Mouse (Mus musculus): ENCODE measurements around the gene Bahcc1. TPM values are rescaled to one million over a fixed set of nuclear protein-coding genes. Genes with fewer than 3 reads are reported as not detected.

The Bahcc1 gene
- polyA plus RNA-seq, 1 experiment from 2014 or later, result 17.0 TPM

DNA sequence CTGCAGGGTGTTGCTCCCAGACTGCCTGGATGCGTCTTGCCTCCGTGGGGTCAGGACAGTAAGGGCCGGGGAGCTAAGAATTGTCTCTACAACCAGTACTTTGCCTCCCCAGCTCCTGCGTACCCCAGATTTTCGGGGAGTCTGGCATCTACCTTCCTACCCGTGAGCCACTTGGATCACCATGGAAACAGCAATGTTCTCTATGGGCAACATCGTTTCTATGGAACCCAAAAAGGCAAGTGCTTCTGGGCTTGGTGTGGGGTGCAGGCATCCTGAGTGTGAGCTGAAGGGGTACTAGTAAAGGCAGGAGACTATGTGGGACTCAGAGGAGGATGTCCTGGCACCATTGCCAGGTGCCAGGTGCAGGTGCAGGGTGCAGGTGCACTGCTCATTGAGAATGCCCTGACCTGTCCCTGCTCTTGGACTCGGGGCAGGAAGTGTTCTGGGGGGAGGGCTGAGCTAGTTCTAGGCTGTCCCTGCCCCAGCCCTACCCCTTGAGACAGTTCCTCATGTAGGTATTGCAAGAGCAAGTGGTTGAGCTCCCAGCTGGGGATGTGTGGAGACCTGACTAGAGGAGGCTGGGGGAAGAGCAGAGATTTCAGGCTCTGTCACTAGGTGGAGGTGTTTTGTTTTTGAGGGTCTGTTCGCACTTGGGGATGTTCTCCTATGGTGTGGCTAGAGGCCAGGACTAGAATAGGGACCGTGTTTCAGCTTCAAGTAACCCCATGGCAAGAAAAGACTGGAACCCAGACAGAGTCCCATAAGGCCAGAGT is 35.6 kb downstream of the Bahcc1 start:
- WGBS, result 64% methylated on average over 10 of the region's 10 CpGs
- H3K4me1 ChIP-seq (ENCODE audit: control insufficient read depth, insufficient read depth, low read length), result peaks cover 33% of the 10 kb centered on the region
- H3K4me3 ChIP-seq (ENCODE audit: low read depth, low read length), result no peak overlapping the region
- no peak for ATAC-seq (ENCODE audit: low read depth)
- H3K27me3 ChIP-seq (ENCODE audit: control insufficient read depth, insufficient read depth, low read length), result no peaks in the 10 kb centered on the region
- H3K9ac ChIP-seq (replicated peaks; ENCODE audit: low read depth, low read length), result no peak overlapping the region
- no peak overlapping the region for H3K27ac ChIP-seq (ENCODE audit: low read depth, low read length)
- H3K36me3 ChIP-seq (ENCODE audit: control insufficient read depth, insufficient read depth, low read length), result peaks cover 23% of the 10 kb centered on the region
- H3K4me2 ChIP-seq (ENCODE audit: low read depth, low read length), result no peak overlapping the region
- no peaks in the 10 kb centered on the region for H3K9me3 ChIP-seq (ENCODE audit: control insufficient read depth, low read length)

DNA sequence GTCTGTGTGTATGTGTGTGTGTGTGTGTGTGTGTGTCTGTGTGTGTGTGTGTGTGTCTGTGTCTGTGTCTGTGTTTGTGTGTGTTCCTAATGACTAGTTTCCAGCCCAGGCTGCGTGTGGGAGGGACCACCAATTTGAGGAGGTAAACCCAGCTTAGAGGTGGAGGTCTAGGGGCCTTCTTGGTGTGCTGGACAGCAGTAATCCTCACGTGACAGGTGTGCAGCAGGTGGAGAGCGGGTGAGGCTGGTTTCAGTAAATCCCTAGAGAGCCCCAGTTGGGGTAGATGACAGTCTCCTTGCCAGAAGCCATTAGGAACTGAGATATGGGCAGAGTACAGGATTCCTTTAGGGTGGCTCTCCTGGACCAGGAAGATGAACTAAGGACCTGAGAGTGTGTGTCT is 36.3 kb downstream of the Bahcc1 start:
- 86% methylated on average over 3 of the region's 3 CpGs for WGBS
- H3K36me3 ChIP-seq (ENCODE audit: control insufficient read depth, insufficient read depth, low read length), result peaks cover 28% of the 10 kb centered on the region

DNA sequence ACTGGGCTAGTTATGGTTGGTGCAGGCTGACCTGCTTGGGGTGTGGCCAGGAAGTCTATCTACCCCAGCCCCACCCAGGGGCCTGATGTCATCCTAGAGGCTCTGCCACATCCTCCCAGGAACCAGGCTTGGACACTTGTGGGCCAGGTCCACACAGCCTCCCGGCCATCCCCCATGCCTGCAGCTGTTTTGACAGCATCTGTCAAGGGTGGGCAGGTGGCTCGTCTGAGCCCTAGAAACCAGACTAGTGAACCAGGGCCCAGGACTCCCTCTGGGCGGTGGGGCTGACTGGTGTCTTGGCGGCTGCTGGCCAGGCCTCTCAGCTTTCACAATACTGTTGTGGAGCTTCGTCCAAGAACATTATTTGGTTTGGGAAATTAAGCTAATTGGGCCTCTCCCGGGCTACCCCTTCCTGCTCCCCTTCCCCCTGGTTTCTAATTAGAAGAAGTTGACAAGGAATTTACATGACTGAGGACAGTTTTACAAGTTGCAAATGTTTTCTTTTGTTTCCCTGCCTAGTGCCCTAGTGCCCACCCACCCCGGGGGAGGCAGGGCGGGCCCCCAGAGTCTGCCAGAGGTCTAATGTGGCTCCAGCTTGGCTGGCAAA is 36.9 kb downstream of the Bahcc1 start:
- no peak overlapping the region for H3K4me2 ChIP-seq (ENCODE audit: low read depth, low read length)
- H3K27me3 ChIP-seq (ENCODE audit: control insufficient read depth, insufficient read depth, low read length), result no peaks in the 10 kb centered on the region
- ATAC-seq (ENCODE audit: low read depth), result no peak
- no peak overlapping the region for H3K27ac ChIP-seq (ENCODE audit: low read depth, low read length)
- no peak overlapping the region for H3K9ac ChIP-seq (replicated peaks; ENCODE audit: low read depth, low read length)
- WGBS, result 43% methylated on average over 8 of the region's 8 CpGs
- no peaks in the 10 kb centered on the region for H3K9me3 ChIP-seq (ENCODE audit: control insufficient read depth, low read length)
- H3K4me3 ChIP-seq (ENCODE audit: low read depth, low read length), result no peak overlapping the region
- H3K36me3 ChIP-seq (ENCODE audit: control insufficient read depth, insufficient read depth, low read length), result peaks cover 34% of the 10 kb centered on the region
- peaks cover 21% of the 10 kb centered on the region for H3K4me1 ChIP-seq (ENCODE audit: control insufficient read depth, insufficient read depth, low read length)

More for the DNA sequence above, 36.3 kb downstream of the Bahcc1 start:
- Histone ChIP-seq H3K4me3 (ENCODE audit: low read depth, low read length) (no peak overlapping the region), H3K9ac (replicated peaks; ENCODE audit: low read depth, low read length) (no peak overlapping the region), H3K9me3 (ENCODE audit: control insufficient read depth, low read length) (no peaks in the 10 kb centered on the region), H3K4me1 (ENCODE audit: control insufficient read depth, insufficient read depth, low read length) (peaks cover 27% of the 10 kb centered on the region), H3K4me2 (ENCODE audit: low read depth, low read length) (no peak overlapping the region), H3K27ac (ENCODE audit: low read depth, low read length) (no peak overlapping the region), H3K27me3 (ENCODE audit: control insufficient read depth, insufficient read depth, low read length) (no peaks in the 10 kb centered on the region)
- no peak for ATAC-seq (ENCODE audit: low read depth)

DNA sequence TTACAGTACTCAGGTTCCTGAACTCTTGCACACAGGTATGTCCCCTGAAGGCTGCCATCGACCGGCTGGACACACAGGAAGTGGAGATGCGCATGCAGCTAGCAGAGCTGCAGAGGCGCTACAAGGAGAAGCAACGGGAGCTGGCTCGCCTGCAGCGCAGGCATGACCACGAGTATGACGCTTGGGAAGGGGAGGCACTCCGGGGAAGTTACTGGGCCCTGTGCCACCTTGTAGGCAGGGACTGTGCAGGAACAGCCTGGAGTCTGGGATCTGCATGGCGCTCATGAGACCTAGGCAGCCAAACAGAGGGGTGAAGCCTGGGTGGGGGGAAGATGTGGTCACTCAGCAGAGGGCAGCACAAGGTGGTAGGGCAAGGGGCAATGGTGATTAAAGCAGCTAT is 46.6 kb downstream of the Bahcc1 start:
- 75% methylated on average over 11 of the region's 11 CpGs for WGBS
- Histone ChIP-seq H3K27me3 (ENCODE audit: control insufficient read depth, insufficient read depth, low read length) (no peaks in the 10 kb centered on the region), H3K4me2 (ENCODE audit: low read depth, low read length) (no peak overlapping the region), H3K9ac (replicated peaks; ENCODE audit: low read depth, low read length) (no peak overlapping the region), H3K4me1 (ENCODE audit: control insufficient read depth, insufficient read depth, low read length) (peaks cover 29% of the 10 kb centered on the region), H3K4me3 (ENCODE audit: low read depth, low read length) (no peak overlapping the region), H3K27ac (ENCODE audit: low read depth, low read length) (peak overlapping the region; percentile 79), H3K9me3 (ENCODE audit: control insufficient read depth, low read length) (no peaks in the 10 kb centered on the region), H3K36me3 (ENCODE audit: control insufficient read depth, insufficient read depth, low read length) (peaks cover 50% of the 10 kb centered on the region)
- no peak for ATAC-seq (ENCODE audit: low read depth)

DNA sequence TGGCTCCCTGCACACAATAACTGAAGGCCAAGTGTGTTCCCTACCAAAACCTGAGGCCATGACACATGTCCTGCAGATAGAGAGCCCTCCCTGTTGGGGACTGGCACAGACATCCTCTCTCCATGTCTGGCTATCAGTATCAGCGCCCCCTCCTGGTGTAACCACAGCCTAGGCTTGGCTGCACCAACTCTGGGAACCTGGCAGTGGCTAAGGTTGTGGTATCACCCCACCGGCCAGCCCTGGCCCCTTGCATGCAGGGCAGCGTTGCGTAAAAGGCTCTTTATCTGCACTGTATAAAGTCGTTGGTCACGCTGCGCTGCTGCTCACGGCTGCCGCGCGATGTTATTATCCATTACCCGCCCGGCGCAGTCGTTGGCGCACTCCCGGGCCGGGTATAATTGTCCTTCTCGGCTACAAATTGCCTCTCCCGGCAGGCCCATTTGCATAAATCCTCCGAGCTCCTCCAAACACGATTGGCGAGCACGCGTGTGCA is 47.6 kb downstream of the Bahcc1 start:
- Histone ChIP-seq H3K27ac (ENCODE audit: low read depth, low read length) (peak overlapping the region; percentile 79), H3K4me1 (ENCODE audit: control insufficient read depth, insufficient read depth, low read length) (peaks cover 29% of the 10 kb centered on the region), H3K36me3 (ENCODE audit: control insufficient read depth, insufficient read depth, low read length) (peaks cover 50% of the 10 kb centered on the region), H3K27me3 (ENCODE audit: control insufficient read depth, insufficient read depth, low read length) (no peaks in the 10 kb centered on the region), H3K4me3 (ENCODE audit: low read depth, low read length) (no peak overlapping the region), H3K9me3 (ENCODE audit: control insufficient read depth, low read length) (no peaks in the 10 kb centered on the region), H3K4me2 (ENCODE audit: low read depth, low read length) (no peak overlapping the region), H3K9ac (replicated peaks; ENCODE audit: low read depth, low read length) (no peak overlapping the region)
- peak; percentile 92 for ATAC-seq (ENCODE audit: low read depth)
- WGBS, result 17% methylated on average over 25 of the region's 25 CpGs

DNA sequence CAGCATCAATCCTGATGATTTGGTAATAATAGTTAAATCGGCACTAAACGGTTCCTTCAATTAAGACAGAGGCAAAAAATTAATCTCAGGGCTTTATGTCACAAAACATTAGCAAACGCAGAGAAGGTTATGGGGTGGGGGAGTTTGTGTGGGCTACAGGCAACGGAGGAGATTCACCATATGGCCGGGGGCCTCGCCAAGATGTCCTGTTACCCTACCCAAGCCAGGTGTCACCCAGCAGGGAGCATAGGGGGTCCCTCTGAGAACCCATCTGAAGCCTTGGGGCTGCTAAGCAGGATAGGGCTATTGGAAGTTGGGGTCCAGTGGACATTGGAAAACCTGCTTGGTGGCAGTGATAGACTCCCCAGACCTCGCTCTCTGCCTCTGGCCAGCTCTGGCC is 48.0 kb downstream of the Bahcc1 start:
- Histone ChIP-seq H3K4me1 (ENCODE audit: control insufficient read depth, insufficient read depth, low read length) (peaks cover 29% of the 10 kb centered on the region), H3K36me3 (ENCODE audit: control insufficient read depth, insufficient read depth, low read length) (peaks cover 49% of the 10 kb centered on the region), H3K27me3 (ENCODE audit: control insufficient read depth, insufficient read depth, low read length) (no peaks in the 10 kb centered on the region), H3K4me2 (ENCODE audit: low read depth, low read length) (no peak overlapping the region), H3K9ac (replicated peaks; ENCODE audit: low read depth, low read length) (no peak overlapping the region), H3K27ac (ENCODE audit: low read depth, low read length) (peak overlapping the region; percentile 66), H3K4me3 (ENCODE audit: low read depth, low read length) (no peak overlapping the region), H3K9me3 (ENCODE audit: control insufficient read depth, low read length) (no peaks in the 10 kb centered on the region)
- peak; percentile 35; the same call in 1 of the 2 replicates for ATAC-seq (ENCODE audit: low read depth)
- 37% methylated on average over 7 of the region's 7 CpGs for WGBS

DNA sequence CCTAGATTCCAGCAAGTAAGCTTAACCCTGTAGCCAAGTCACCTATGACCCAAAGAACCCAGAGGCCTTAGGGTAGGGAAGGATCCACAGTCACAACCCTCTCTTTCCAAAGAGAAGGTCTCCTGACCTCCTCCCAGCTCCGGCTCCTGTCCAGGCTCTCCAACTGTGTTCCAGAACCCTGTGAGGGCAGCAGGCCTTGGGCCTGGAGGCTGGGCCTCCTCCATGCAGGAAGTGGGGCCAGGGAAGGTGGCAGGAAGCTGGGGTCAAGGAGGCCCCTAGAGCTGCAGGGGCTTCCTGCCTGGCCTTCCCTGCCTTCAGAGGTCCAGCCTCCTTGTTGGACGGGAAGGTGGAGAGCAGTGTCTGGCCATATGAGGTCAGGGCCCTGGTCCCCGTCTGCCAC is 48.5 kb downstream of the Bahcc1 start:
- Histone ChIP-seq H3K4me2 (ENCODE audit: low read depth, low read length) (no peak overlapping the region), H3K36me3 (ENCODE audit: control insufficient read depth, insufficient read depth, low read length) (peaks cover 46% of the 10 kb centered on the region), H3K4me1 (ENCODE audit: control insufficient read depth, insufficient read depth, low read length) (peaks cover 29% of the 10 kb centered on the region), H3K9ac (replicated peaks; ENCODE audit: low read depth, low read length) (no peak overlapping the region), H3K9me3 (ENCODE audit: control insufficient read depth, low read length) (no peaks in the 10 kb centered on the region), H3K4me3 (ENCODE audit: low read depth, low read length) (no peak overlapping the region), H3K27me3 (ENCODE audit: control insufficient read depth, insufficient read depth, low read length) (no peaks in the 10 kb centered on the region), H3K27ac (ENCODE audit: low read depth, low read length) (peak overlapping the region; percentile 66)
- WGBS, result 76% methylated on average over 3 of the region's 3 CpGs
- ATAC-seq (ENCODE audit: low read depth), result no peak

DNA sequence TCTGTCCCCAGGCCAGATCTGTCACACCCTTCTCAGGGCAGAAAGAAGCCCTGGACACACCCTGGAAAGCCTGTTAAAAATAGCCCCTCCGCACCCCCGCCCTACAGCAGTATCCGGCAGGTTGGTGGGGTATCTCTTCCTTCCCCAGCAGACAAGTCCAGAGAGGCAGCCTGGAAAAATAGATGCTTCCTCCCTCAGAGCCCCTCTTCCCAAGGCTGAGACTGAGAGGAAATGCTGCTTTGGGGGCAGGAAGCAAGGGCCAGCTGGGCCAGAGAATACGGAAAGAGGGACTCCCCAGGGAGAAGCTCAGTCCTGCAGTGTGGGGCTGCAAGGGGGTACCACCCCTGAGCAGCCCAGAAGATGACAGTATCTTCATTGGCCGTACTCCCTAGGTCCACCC is 50.8 kb downstream of the Bahcc1 start:
- ATAC-seq (ENCODE audit: low read depth), result no peak
- peaks cover 57% of the 10 kb centered on the region for H3K36me3 ChIP-seq (ENCODE audit: control insufficient read depth, insufficient read depth, low read length)
- H3K4me3 ChIP-seq (ENCODE audit: low read depth, low read length), result no peak overlapping the region
- H3K9ac ChIP-seq (replicated peaks; ENCODE audit: low read depth, low read length), result no peak overlapping the region
- H3K4me1 ChIP-seq (ENCODE audit: control insufficient read depth, insufficient read depth, low read length), result peaks cover 29% of the 10 kb centered on the region
- H3K27ac ChIP-seq (ENCODE audit: low read depth, low read length), result no peak overlapping the region
- 83% methylated on average over 5 of the region's 5 CpGs for WGBS
- H3K9me3 ChIP-seq (ENCODE audit: control insufficient read depth, low read length), result no peaks in the 10 kb centered on the region
- H3K27me3 ChIP-seq (ENCODE audit: control insufficient read depth, insufficient read depth, low read length), result no peaks in the 10 kb centered on the region
- no peak overlapping the region for H3K4me2 ChIP-seq (ENCODE audit: low read depth, low read length)

DNA sequence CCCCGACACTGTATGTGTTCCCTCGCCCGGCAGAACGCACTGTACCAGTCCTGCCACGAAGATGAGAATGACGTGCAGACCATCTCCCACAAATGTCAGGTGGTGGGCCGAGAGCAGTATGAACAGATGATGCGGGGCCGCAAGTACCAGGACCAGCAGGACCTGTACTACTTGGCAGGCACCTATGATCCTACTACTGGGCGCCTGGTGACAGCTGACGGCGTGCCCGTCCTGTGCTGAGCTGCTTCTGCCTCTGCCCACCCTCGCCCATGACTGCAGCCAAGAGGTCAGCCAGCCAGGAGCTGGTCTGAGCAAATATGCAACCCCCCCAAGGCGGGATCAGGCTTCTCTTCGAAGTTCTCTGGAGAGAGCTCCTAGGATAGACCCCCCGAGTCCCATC is 56.9 kb downstream of the Bahcc1 start:
- no peaks in the 10 kb centered on the region for H3K9me3 ChIP-seq (ENCODE audit: control insufficient read depth, low read length)
- no peak overlapping the region for H3K4me3 ChIP-seq (ENCODE audit: low read depth, low read length)
- H3K9ac ChIP-seq (replicated peaks; ENCODE audit: low read depth, low read length), result no peak overlapping the region
- peaks cover 48% of the 10 kb centered on the region for H3K36me3 ChIP-seq (ENCODE audit: control insufficient read depth, insufficient read depth, low read length)
- H3K4me1 ChIP-seq (ENCODE audit: control insufficient read depth, insufficient read depth, low read length), result peaks cover 7% of the 10 kb centered on the region; the same call in 1 of the 2 replicates
- no peak overlapping the region for H3K4me2 ChIP-seq (ENCODE audit: low read depth, low read length)
- H3K27me3 ChIP-seq (ENCODE audit: control insufficient read depth, insufficient read depth, low read length), result no peaks in the 10 kb centered on the region
- 96% methylated on average over 17 of the region's 17 CpGs for WGBS
- no peak for ATAC-seq (ENCODE audit: low read depth)
- H3K27ac ChIP-seq (ENCODE audit: low read depth, low read length), result no peak overlapping the region
